Comparison of ENCODE assay signal across 13 mouse cellular contexts in genomic region chr6:116036555-116036954, GRCm38 (mm10).
"Had no signal": no experiment of that assay in that cellular context is flagged by ENCODE, and none has a peak within 500 bp of the region (broad histone marks: within the 10 kb centered on the region; RNA-seq: fewer than 3 reads in every experiment).

No protein-coding gene starts in this region.

- DNase-seq: liver, postnatal 0 days; lung, embryonic 14.5 days; lung, postnatal 10 days; lung, postnatal 4 days; right cerebral cortex, postnatal 14 days; thymus, adult 18-20 months; thymus, postnatal 14 days; thymus, postnatal 36 days had no signal

- H3K27me3 ChIP-seq: midbrain, embryonic 13.5 days; midbrain, embryonic 15.5 days; neural tube, embryonic 12.5 days; stomach, embryonic 15.5 days had no signal

- H3K36me3 ChIP-seq: midbrain, embryonic 10.5 days; midbrain, embryonic 15.5 days; neural tube, embryonic 12.5 days; stomach, embryonic 15.5 days had no signal

- H3K4me2 ChIP-seq: lung, embryonic 14.5 days; midbrain, embryonic 13.5 days; midbrain, embryonic 15.5 days; neural tube, embryonic 12.5 days; stomach, embryonic 15.5 days had no signal

- ATAC-seq: midbrain, embryonic 13.5 days; midbrain, embryonic 15.5 days had no signal

- H3K9me3 ChIP-seq: midbrain, embryonic 10.5 days; midbrain, embryonic 13.5 days; midbrain, embryonic 15.5 days; neural tube, embryonic 12.5 days; stomach, embryonic 15.5 days had no signal

- H3K9ac ChIP-seq: liver, postnatal 0 days; lung, embryonic 14.5 days; midbrain, embryonic 13.5 days; midbrain, embryonic 15.5 days; neural tube, embryonic 12.5 days; stomach, embryonic 15.5 days had no signal

- H3K27ac ChIP-seq: midbrain, embryonic 10.5 days; midbrain, embryonic 13.5 days; midbrain, embryonic 15.5 days; neural tube, embryonic 12.5 days; stomach, embryonic 15.5 days had no signal

- H3K4me1 ChIP-seq: neural tube, embryonic 12.5 days; stomach, embryonic 15.5 days had no signal

- H3K4me3 ChIP-seq: midbrain, embryonic 10.5 days; midbrain, embryonic 13.5 days; midbrain, embryonic 15.5 days; neural tube, embryonic 12.5 days; stomach, embryonic 15.5 days had no signal
